Mouse (Mus musculus) olfactory bulb, adult 2 months (tissue): ENCODE results near the gene Wfdc1.

ENCODE experiments used
- CTCF ChIP-seq: fragments of 200-500 bp; IDR thresholded peaks from 2 replicates; pipeline ENCODE4 v1.5.1; 2012; ENCODE audit warnings: low read depth, mild to moderate bottlenecking, low read length, moderate library complexity; ENCODE audit not compliant: insufficient read depth
- POLR2A ChIP-seq: fragments of 200-500 bp; IDR thresholded peaks from 2 replicates; pipeline ENCODE4 v1.6.1; 2012; ENCODE audit warnings: mild to moderate bottlenecking, low read depth, low read length, moderate library complexity; ENCODE audit not compliant: insufficient read depth

DNA sequence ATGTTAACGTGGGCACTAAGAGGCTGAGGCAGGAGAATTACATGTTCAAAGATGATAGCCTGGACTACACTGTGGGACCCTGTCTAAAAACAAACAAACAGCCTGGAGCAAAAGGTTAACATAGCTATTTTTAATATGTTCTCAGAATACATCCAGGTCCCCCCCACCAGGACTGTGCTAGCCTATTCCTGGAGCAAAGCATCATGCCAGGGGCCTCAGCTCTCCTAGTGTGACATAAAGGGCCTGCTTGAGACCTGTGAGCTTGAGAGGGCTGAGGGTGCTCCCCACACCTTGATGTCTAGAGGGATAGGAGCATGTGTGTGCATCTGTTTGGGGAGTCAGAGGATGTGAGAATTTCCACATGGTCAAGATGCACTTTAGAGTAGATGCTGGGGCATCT is 42.4 kb upstream of the Wfdc1 start:
- TF ChIP-seq CTCF (no peak), POLR2A (no peak)
